Mouse (Mus musculus): ENCODE results near the gene Gm20388. TPM values are rescaled to one million over a fixed set of nuclear protein-coding genes. Genes with fewer than 3 reads are reported as not detected.

The Gm20388 gene
- polyA plus RNA-seq, 1 experiment from 2014 or later, result not detected

- Histone ChIP-seq H3K9me3 (ENCODE audit: control insufficient read depth, low read length) (no peaks in the 10 kb centered on the region), H3K4me3 (replicated peaks; ENCODE audit: low read length) (no peak overlapping the region), H3K4me1 (replicated peaks; ENCODE audit: control insufficient read depth, insufficient read depth, low read length) (peaks cover 3% of the 10 kb centered on the region; the same call in 1 of the 2 replicates), H3K27ac (no peak overlapping the region), H3K9ac (no peak overlapping the region), H3K27me3 (ENCODE audit: control insufficient read depth, insufficient read depth, low read length) (no peaks in the 10 kb centered on the region), H3K4me2 (replicated peaks) (no peak overlapping the region), H3K36me3 (replicated peaks; ENCODE audit: control insufficient read depth, insufficient read depth) (no peaks in the 10 kb centered on the region)
- DNase-seq (ENCODE audit: low spot score) (no peak), ATAC-seq (ENCODE audit: low FRiP score) (no peak)
- 62% methylated on average over 6 of the region's 6 CpGs for WGBS
These were observed 4195.2 kb downstream of the Gm20388 start for GRCm38 (mm10) chr8:124105869-124106268.

- ATAC-seq (ENCODE audit: low FRiP score) (no peak), DNase-seq (ENCODE audit: low spot score) (no peak)
- H3K36me3 ChIP-seq (replicated peaks; ENCODE audit: control insufficient read depth, insufficient read depth), result no peaks in the 10 kb centered on the region
- no peak overlapping the region for H3K4me3 ChIP-seq (replicated peaks; ENCODE audit: low read length)
- H3K4me1 ChIP-seq (replicated peaks; ENCODE audit: control insufficient read depth, insufficient read depth, low read length), result peaks cover 3% of the 10 kb centered on the region; the same call in 1 of the 2 replicates
- H3K27me3 ChIP-seq (ENCODE audit: control insufficient read depth, insufficient read depth, low read length), result no peaks in the 10 kb centered on the region
- H3K27ac ChIP-seq, result no peak overlapping the region
- H3K4me2 ChIP-seq (replicated peaks), result no peak overlapping the region
- H3K9me3 ChIP-seq (ENCODE audit: control insufficient read depth, low read length), result no peaks in the 10 kb centered on the region
- 87% methylated on average over 7 of the region's 7 CpGs for WGBS
- no peak overlapping the region for H3K9ac ChIP-seq
These were observed 4195.9 kb downstream of the Gm20388 start for GRCm38 (mm10) chr8:124106328-124107195.

GRCm38 (mm10) chr8:124113108-124113507 lies 4202.5 kb downstream of the Gm20388 start:
- 85% methylated on average over 10 of the region's 10 CpGs for WGBS
- no peak for DNase-seq (ENCODE audit: low spot score)
- no peak overlapping the region for H3K4me2 ChIP-seq (replicated peaks)
- H3K9me3 ChIP-seq (ENCODE audit: control insufficient read depth, low read length), result no peaks in the 10 kb centered on the region
- H3K36me3 ChIP-seq (replicated peaks; ENCODE audit: control insufficient read depth, insufficient read depth), result no peaks in the 10 kb centered on the region
- H3K4me3 ChIP-seq (replicated peaks; ENCODE audit: low read length), result no peak overlapping the region
- H3K9ac ChIP-seq, result no peak overlapping the region
- no peak for ATAC-seq (ENCODE audit: low FRiP score)
- H3K4me1 ChIP-seq (replicated peaks; ENCODE audit: control insufficient read depth, insufficient read depth, low read length), result no peaks in the 10 kb centered on the region
- H3K27ac ChIP-seq, result no peak overlapping the region
- H3K27me3 ChIP-seq (ENCODE audit: control insufficient read depth, insufficient read depth, low read length), result no peaks in the 10 kb centered on the region

GRCm38 (mm10) chr8:124125241-124125640 lies 4214.6 kb downstream of the Gm20388 start:
- WGBS, result 97% methylated on average over 20 of the region's 20 CpGs
- no peak overlapping the region for H3K4me3 ChIP-seq (replicated peaks; ENCODE audit: low read length)
- H3K4me1 ChIP-seq (replicated peaks; ENCODE audit: control insufficient read depth, insufficient read depth, low read length), result no peaks in the 10 kb centered on the region
- peaks cover 14% of the 10 kb centered on the region; the same call in 1 of the 2 replicates for H3K9me3 ChIP-seq (ENCODE audit: control insufficient read depth, low read length)
- no peak overlapping the region for H3K9ac ChIP-seq
- no peak overlapping the region for H3K4me2 ChIP-seq (replicated peaks)
- H3K27me3 ChIP-seq (ENCODE audit: control insufficient read depth, insufficient read depth, low read length), result no peaks in the 10 kb centered on the region
- ATAC-seq (ENCODE audit: low FRiP score), result no peak
- DNase-seq (ENCODE audit: low spot score), result no peak
- no peak overlapping the region for H3K27ac ChIP-seq
- no peaks in the 10 kb centered on the region for H3K36me3 ChIP-seq (replicated peaks; ENCODE audit: control insufficient read depth, insufficient read depth)

GRCm38 (mm10) chr8:124137261-124137660 lies 4226.6 kb downstream of the Gm20388 start:
- no peak overlapping the region for H3K4me3 ChIP-seq (replicated peaks; ENCODE audit: low read length)
- no peak overlapping the region for H3K27ac ChIP-seq
- ATAC-seq (ENCODE audit: low FRiP score), result no peak
- no peaks in the 10 kb centered on the region for H3K9me3 ChIP-seq (ENCODE audit: control insufficient read depth, low read length)
- no peaks in the 10 kb centered on the region for H3K36me3 ChIP-seq (replicated peaks; ENCODE audit: control insufficient read depth, insufficient read depth)
- peaks cover 36% of the 10 kb centered on the region for H3K4me1 ChIP-seq (replicated peaks; ENCODE audit: control insufficient read depth, insufficient read depth, low read length)
- no peak overlapping the region for H3K4me2 ChIP-seq (replicated peaks)
- DNase-seq (ENCODE audit: low spot score), result no peak
- H3K27me3 ChIP-seq (ENCODE audit: control insufficient read depth, insufficient read depth, low read length), result no peaks in the 10 kb centered on the region
- no peak overlapping the region for H3K9ac ChIP-seq
- WGBS, result 58% methylated on average over 5 of the region's 5 CpGs

- Histone ChIP-seq H3K9ac (no peak overlapping the region), H3K4me3 (replicated peaks; ENCODE audit: low read length) (no peak overlapping the region), H3K4me1 (replicated peaks; ENCODE audit: control insufficient read depth, insufficient read depth, low read length) (peaks cover 51% of the 10 kb centered on the region), H3K27me3 (ENCODE audit: control insufficient read depth, insufficient read depth, low read length) (no peaks in the 10 kb centered on the region), H3K27ac (peak overlapping the region; percentile 76), H3K4me2 (replicated peaks) (peak overlapping the region; percentile 35; the same call in 1 of the 2 replicates), H3K9me3 (ENCODE audit: control insufficient read depth, low read length) (no peaks in the 10 kb centered on the region), H3K36me3 (replicated peaks; ENCODE audit: control insufficient read depth, insufficient read depth) (no peaks in the 10 kb centered on the region)
- DNase-seq (ENCODE audit: low spot score) (no peak), ATAC-seq (ENCODE audit: low FRiP score) (0 out of 2 replicates have a peak, but pooled peaks have one; percentile 34)
- WGBS, result 46% methylated on average over 11 of the region's 11 CpGs
These were observed 4229.7 kb downstream of the Gm20388 start for GRCm38 (mm10) chr8:124140211-124140790.

GRCm38 (mm10) chr8:124140868-124141431 lies 4230.3 kb downstream of the Gm20388 start:
- peaks cover 51% of the 10 kb centered on the region for H3K4me1 ChIP-seq (replicated peaks; ENCODE audit: control insufficient read depth, insufficient read depth, low read length)
- H3K4me3 ChIP-seq (replicated peaks; ENCODE audit: low read length), result no peak overlapping the region
- H3K9me3 ChIP-seq (ENCODE audit: control insufficient read depth, low read length), result no peaks in the 10 kb centered on the region
- peak overlapping the region; percentile 76 for H3K27ac ChIP-seq
- H3K9ac ChIP-seq, result no peak overlapping the region
- H3K27me3 ChIP-seq (ENCODE audit: control insufficient read depth, insufficient read depth, low read length), result no peaks in the 10 kb centered on the region
- DNase-seq (ENCODE audit: low spot score) (peak; percentile 62), ATAC-seq (ENCODE audit: low FRiP score) (peak; percentile 76)
- peak overlapping the region; percentile 35 for H3K4me2 ChIP-seq (replicated peaks)
- H3K36me3 ChIP-seq (replicated peaks; ENCODE audit: control insufficient read depth, insufficient read depth), result no peaks in the 10 kb centered on the region
- WGBS, result 13% methylated on average over 20 of the region's 20 CpGs

- H3K4me1 ChIP-seq (replicated peaks; ENCODE audit: control insufficient read depth, insufficient read depth, low read length), result peaks cover 51% of the 10 kb centered on the region
- H3K36me3 ChIP-seq (replicated peaks; ENCODE audit: control insufficient read depth, insufficient read depth), result no peaks in the 10 kb centered on the region
- DNase-seq (ENCODE audit: low spot score), result peak; percentile 27
- no peak overlapping the region for H3K9ac ChIP-seq
- ATAC-seq (ENCODE audit: low FRiP score), result no peak; the same call in 1 of the 2 replicates
- no peak overlapping the region for H3K4me2 ChIP-seq (replicated peaks)
- no peaks in the 10 kb centered on the region for H3K9me3 ChIP-seq (ENCODE audit: control insufficient read depth, low read length)
- H3K27me3 ChIP-seq (ENCODE audit: control insufficient read depth, insufficient read depth, low read length), result no peaks in the 10 kb centered on the region
- WGBS, result 49% methylated on average over 9 of the region's 9 CpGs
- no peak overlapping the region for H3K4me3 ChIP-seq (replicated peaks; ENCODE audit: low read length)
- peak overlapping the region; percentile 76 for H3K27ac ChIP-seq
These were observed 4231.2 kb downstream of the Gm20388 start for GRCm38 (mm10) chr8:124141681-124142391.

GRCm38 (mm10) chr8:124143003-124143402 lies 4232.4 kb downstream of the Gm20388 start:
- no peak overlapping the region for H3K4me2 ChIP-seq (replicated peaks)
- no peaks in the 10 kb centered on the region for H3K36me3 ChIP-seq (replicated peaks; ENCODE audit: control insufficient read depth, insufficient read depth)
- 40% methylated on average over 5 of the region's 5 CpGs for WGBS
- H3K4me1 ChIP-seq (replicated peaks; ENCODE audit: control insufficient read depth, insufficient read depth, low read length), result peaks cover 43% of the 10 kb centered on the region
- H3K4me3 ChIP-seq (replicated peaks; ENCODE audit: low read length), result no peak overlapping the region
- no peak overlapping the region for H3K27ac ChIP-seq
- DNase-seq (ENCODE audit: low spot score) (no peak), ATAC-seq (ENCODE audit: low FRiP score) (no peak)
- H3K9me3 ChIP-seq (ENCODE audit: control insufficient read depth, low read length), result no peaks in the 10 kb centered on the region
- H3K27me3 ChIP-seq (ENCODE audit: control insufficient read depth, insufficient read depth, low read length), result no peaks in the 10 kb centered on the region
- H3K9ac ChIP-seq, result no peak overlapping the region
